Mouse (Mus musculus): Measurements from ENCODE around the gene Cop1. TPM values are rescaled to one million over a fixed set of nuclear protein-coding genes. Genes with fewer than 3 reads are reported as not detected.

The Cop1 gene
- total and polyA plus RNA-seq, 3 experiments, result 28.3 to 95.1 (median 83.8) TPM

DNA sequence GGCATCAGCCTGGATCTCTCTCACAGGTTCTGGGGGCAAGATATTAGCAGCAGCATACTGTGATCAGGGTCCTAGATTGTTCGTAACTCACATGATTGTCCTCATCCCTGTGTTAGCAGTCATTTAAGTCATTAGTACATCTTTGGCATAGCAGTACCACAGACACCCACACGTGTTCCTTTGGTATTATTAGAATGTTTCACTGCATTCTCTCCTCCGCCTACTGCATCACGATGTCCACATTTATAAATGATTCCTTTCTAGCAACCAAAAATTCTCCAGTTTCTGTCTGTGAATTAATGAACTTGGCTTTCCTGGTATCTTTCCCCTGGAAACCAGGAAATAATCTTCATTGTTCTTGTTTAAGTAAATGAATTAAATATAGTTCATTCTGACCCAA is 20.4 kb upstream of the Cop1 start:
- TF ChIP-seq TBP (IDR thresholded peaks at IDR 0.05; ENCODE audit: low read depth, low read length) (no peak), HCFC1 (IDR thresholded peaks at IDR 0.05; ENCODE audit: low read depth, low read length) (no peak), BHLHE40 (IDR thresholded peaks at IDR 0.05; ENCODE audit: borderline replicate concordance, low read depth, low read length) (no peak), ETS1 (IDR thresholded peaks at IDR 0.05; ENCODE audit: low read depth, low read length) (no peak), CTCF (IDR thresholded peaks at IDR 0.05 in 2 of 3, conservative IDR thresholded peaks at IDR 0.05 in 1 of 3; ENCODE audit: control insufficient read depth in 1 of 3, insufficient read depth in 1 of 3, low read depth in 2 of 3, low read length in 3 of 3, poor library complexity in 1 of 3, severe bottlenecking in 1 of 3) (no peak), NRF1 (IDR thresholded peaks at IDR 0.05; ENCODE audit: insufficient read depth, low read depth, low read length, poor library complexity, severe bottlenecking) (no peak), ZNF384 (IDR thresholded peaks at IDR 0.05; ENCODE audit: low read depth, low read length) (no peak), TAL1 (IDR thresholded peaks at IDR 0.05; ENCODE audit: low read length) (no peak), JUND (IDR thresholded peaks at IDR 0.05; ENCODE audit: low read depth, low read length) (no peak)

DNA sequence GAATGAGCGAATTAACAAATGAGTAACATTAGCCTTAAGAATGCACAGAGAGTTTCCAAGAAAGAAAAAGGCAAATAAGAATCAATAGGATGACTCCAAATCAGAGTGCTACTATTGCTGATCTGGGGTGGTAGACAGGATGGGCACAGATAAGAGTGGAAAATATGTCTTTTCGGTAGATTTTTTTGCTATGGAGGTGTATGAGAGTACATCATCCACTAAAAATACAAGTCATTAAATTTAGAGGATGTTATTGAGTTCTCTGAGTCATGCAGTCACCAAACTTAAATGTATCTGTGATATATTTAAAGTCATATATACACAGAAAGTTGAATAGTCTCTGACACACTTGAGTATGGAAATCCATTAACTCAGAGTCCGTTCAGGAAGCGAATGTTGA is 14.7 kb upstream of the Cop1 start:
- TF ChIP-seq HCFC1 (IDR thresholded peaks at IDR 0.05; ENCODE audit: low read depth, low read length), result no peak
- no peak for TF ChIP-seq UBTF (IDR thresholded peaks at IDR 0.05; ENCODE audit: borderline replicate concordance, insufficient read depth, low read depth, low read length)
- TF ChIP-seq CTCF (IDR thresholded peaks at IDR 0.05 in 2 of 3, conservative IDR thresholded peaks at IDR 0.05 in 1 of 3; ENCODE audit: control insufficient read depth in 1 of 3, insufficient read depth in 1 of 3, low read depth in 2 of 3, low read length in 3 of 3, poor library complexity in 1 of 3, severe bottlenecking in 1 of 3), result no peak
- TF ChIP-seq USF1 (IDR thresholded peaks at IDR 0.05; ENCODE audit: low read depth, low read length), result no peak
- TF ChIP-seq CHD1 (IDR thresholded peaks at IDR 0.05; ENCODE audit: low read depth, low read length), result no peak
- TF ChIP-seq ZKSCAN1 (IDR thresholded peaks at IDR 0.05; ENCODE audit: low read depth, low read length), result no peak
- TF ChIP-seq NRF1 (IDR thresholded peaks at IDR 0.05; ENCODE audit: insufficient read depth, low read depth, low read length, poor library complexity, severe bottlenecking), result no peak
- no peak for TF ChIP-seq RAD21 (IDR thresholded peaks at IDR 0.05; ENCODE audit: low read depth, low read length)
- TF ChIP-seq KAT2A (conservative IDR thresholded peaks at IDR 0.05; ENCODE audit: low read depth, low read length), result no peak
- no peak for TF ChIP-seq E2F4 (IDR thresholded peaks at IDR 0.05; ENCODE audit: borderline replicate concordance, low read depth, low read length)
- no peak for TF ChIP-seq TAL1 (IDR thresholded peaks at IDR 0.05; ENCODE audit: low read length)
- TF ChIP-seq POLR2A (IDR thresholded peaks at IDR 0.05; ENCODE audit: control insufficient read depth in 1 of 2, insufficient read depth in 1 of 2, low read depth in 1 of 2, low read length in 2 of 2, poor library complexity in 1 of 2), result no peak
- TF ChIP-seq MYB (IDR thresholded peaks at IDR 0.05; ENCODE audit: low read depth, low read length), result no peak
- TF ChIP-seq MAX (IDR thresholded peaks at IDR 0.05; ENCODE audit: low read length), result no peak
- no peak for TF ChIP-seq MAFK (IDR thresholded peaks at IDR 0.05; ENCODE audit: borderline replicate concordance, low read depth, low read length)
- TF ChIP-seq SIN3A (IDR thresholded peaks at IDR 0.05; ENCODE audit: low read length), result no peak
- TF ChIP-seq USF2 (IDR thresholded peaks at IDR 0.05; ENCODE audit: borderline replicate concordance in 1 of 2, insufficient read depth in 1 of 2, low read depth in 1 of 2, low read length in 2 of 2), result no peak
- no peak for TF ChIP-seq GABPA (IDR thresholded peaks at IDR 0.05; ENCODE audit: low read depth, low read length)
- Histone ChIP-seq H3K27me3 (ENCODE audit: control insufficient read depth in 1 of 2, insufficient read depth in 2 of 2, low read length in 2 of 2) (no peaks in the 10 kb centered on the region), H3K9me3 (replicated peaks; ENCODE audit: insufficient read depth, low read length) (no peaks in the 10 kb centered on the region), H3K27ac (ENCODE audit: control insufficient read depth, low read depth, low read length) (no peak overlapping the region), H3K4me1 (ENCODE audit: control insufficient read depth in 1 of 2, insufficient read depth in 2 of 2, low read length in 2 of 2) (no peaks in the 10 kb centered on the region), H3K79me2 (ENCODE audit: control insufficient read depth, insufficient read depth, low read length, poor library complexity) (no peaks in the 10 kb centered on the region), H3K4me3 (ENCODE audit: control insufficient read depth in 1 of 2, insufficient read depth in 1 of 2, low read depth in 2 of 2, low read length in 2 of 2) (no peak overlapping the region), H3K36me3 (ENCODE audit: control insufficient read depth in 1 of 2, insufficient read depth in 2 of 2, low read length in 2 of 2) (no peaks in the 10 kb centered on the region; a peak in 1 of 4 replicates), H3K9ac (ENCODE audit: control insufficient read depth, low read depth, low read length, poor library complexity, severe bottlenecking) (no peak overlapping the region)
- DNase-seq (ENCODE audit: low read depth, low spot score), result no peak

More for the DNA sequence above, 20.4 kb upstream of the Cop1 start:
- Histone ChIP-seq H3K79me2 (ENCODE audit: control insufficient read depth, insufficient read depth, low read length, poor library complexity) (no peaks in the 10 kb centered on the region), H3K4me1 (ENCODE audit: control insufficient read depth in 1 of 2, insufficient read depth in 2 of 2, low read length in 2 of 2) (no peaks in the 10 kb centered on the region), H3K27ac (ENCODE audit: control insufficient read depth, low read depth, low read length) (no peak overlapping the region), H3K4me3 (ENCODE audit: control insufficient read depth in 1 of 2, insufficient read depth in 1 of 2, low read depth in 2 of 2, low read length in 2 of 2) (no peak overlapping the region), H3K9me3 (replicated peaks; ENCODE audit: insufficient read depth, low read length) (no peaks in the 10 kb centered on the region), H3K36me3 (ENCODE audit: control insufficient read depth in 1 of 2, insufficient read depth in 2 of 2, low read length in 2 of 2) (no peaks in the 10 kb centered on the region), H3K9ac (ENCODE audit: control insufficient read depth, low read depth, low read length, poor library complexity, severe bottlenecking) (no peak overlapping the region), H3K27me3 (ENCODE audit: control insufficient read depth in 1 of 2, insufficient read depth in 2 of 2, low read length in 2 of 2) (no peaks in the 10 kb centered on the region)
- no peak for DNase-seq (ENCODE audit: low read depth, low spot score)

All from MEL (cell line).